Mouse (Mus musculus) testis, postnatal 14 days (tissue): ENCODE data around the gene Smap1.
"Not testable (repeated sequence)": the region's sequence is repeated elsewhere in the genome, so short reads cannot be mapped to it uniquely, and the experiment has no call there.

Source experiments
- DNase-seq: peaks from one replicate; pipeline ENCODE4 v3.0.0; 2021; ENCODE audit warnings: low spot score

Smap1 gene

DNA sequence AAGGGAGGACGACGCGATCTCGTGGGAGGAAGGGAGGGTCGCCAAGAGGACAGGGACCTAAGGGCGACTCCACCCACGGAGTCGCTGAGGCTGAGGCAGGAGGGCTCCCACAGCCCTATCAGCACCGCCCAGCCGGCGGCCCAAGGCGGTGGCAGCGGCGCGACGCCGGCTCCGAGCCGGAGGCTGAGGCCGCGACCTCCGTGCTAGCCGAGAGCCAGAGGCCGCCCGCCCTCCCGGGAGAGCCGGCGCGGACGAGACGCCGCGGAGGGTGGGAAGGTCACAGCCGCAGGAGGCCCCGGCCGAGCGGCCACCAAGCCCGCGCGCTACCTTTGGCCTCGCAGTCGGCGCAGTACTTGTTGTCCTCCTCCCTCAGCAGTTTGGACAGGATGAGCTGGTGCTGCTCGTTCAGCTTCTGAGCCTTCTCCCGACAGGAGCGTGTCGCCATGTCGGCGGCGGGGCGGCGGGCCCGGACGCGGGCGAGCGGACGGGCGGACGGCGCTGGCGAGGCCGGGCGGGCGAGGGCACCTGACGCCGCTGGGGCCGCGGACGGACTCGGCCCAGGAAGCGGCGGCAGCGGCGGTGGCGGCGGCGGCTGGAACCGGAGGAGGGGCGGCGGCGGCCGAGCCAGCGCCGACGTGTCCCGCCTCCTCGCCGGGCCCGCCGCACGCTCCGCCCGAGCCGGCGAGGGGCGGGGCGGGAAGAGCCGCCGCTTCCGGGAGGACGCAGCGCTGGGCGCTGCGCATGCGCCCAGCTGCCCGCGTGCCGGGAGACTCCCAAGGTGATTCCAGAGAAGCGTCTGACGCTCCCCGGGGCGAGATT, at the start of gene Smap1:
Gene Smap1 (minus strand): TSS at position 607 of the 819 bp plus-strand sequence.
- DNase-seq = peak; percentile 86

DNA sequence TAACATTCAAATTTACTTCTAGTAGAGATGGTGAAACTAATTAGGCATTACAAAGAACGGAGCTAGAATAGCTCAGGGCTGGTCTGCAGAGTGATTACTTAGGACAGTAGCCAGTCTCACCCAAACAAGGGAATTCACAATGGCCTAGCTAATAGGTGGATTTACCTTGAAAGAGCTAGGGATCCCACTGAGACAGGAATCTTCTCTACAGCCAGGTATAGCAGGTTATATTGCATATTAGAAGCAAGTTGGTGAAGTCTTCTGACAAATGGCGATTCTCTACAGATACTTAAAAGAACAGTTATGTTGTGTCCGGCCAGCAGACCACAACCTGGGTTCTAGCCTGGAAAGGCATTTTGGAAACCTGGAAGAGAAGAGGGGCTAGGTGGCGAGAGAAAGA, 49.0 kb upstream of the Smap1 start:
- DNase-seq = not testable (repeated sequence)

GRCm38 (mm10) chr1:23968027-23968725, 46.1 kb upstream of the Smap1 start:
- no peak for DNase-seq

DNA sequence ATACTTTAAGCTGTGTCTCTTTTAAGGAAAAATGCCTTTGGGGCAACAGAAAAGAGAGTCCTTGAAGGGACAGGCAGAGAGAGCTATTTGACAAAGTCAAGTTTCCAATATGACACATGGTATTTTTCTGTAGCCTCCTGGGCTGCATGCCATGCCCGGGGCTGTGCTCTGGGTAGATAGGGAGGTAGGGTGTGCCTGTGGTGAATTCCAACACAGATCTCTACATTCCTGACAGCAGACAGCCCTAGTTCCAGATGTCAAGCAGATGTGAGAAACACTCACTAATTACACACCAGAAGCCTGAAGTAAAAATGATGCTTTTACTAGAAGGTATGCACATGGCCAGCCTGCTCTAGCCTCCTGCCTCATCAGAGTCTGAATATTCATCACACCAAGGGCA, 44.1 kb upstream of the Smap1 start:
- DNase-seq = no peak

DNA sequence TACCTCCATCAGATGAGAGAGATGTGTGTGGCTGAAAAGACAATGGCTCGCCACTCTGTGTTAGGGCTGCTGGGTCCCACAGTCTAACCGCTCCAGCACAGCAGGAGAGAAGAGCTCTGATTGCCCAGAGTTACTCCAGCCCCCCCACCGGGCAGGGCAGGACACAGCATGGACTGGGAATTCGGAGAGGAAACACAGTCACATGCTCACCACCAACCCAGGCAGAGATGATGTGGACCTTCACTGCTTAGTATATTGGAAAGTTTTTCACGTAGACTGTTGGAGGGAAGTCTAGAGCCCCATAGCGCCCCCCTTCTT, 37.3 kb upstream of the Smap1 start:
- no peak for DNase-seq

- DNase-seq = no peak
Measured at GRCm38 (mm10) chr1:23958668-23959414, 36.7 kb upstream of the Smap1 start.

DNA sequence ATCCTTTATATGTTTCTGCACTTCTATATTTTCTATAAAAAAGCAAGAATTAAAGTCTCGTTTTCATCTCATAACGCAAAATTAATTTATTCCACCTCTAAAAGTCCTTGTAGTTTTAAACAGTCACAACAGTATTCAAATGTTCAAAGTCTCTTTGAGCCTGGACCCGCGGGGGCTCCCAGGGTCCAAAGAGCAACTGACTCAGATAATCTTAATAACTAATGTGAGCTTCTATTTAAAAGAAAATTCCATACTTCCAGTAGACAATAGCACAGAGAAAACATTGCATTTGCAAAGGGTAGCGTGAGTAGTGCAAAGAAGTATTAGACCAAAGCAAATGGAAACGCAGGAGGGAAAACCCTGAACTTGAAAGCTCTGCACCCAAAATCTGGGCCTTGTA, 36.0 kb upstream of the Smap1 start:
- DNase-seq = no peak

DNA sequence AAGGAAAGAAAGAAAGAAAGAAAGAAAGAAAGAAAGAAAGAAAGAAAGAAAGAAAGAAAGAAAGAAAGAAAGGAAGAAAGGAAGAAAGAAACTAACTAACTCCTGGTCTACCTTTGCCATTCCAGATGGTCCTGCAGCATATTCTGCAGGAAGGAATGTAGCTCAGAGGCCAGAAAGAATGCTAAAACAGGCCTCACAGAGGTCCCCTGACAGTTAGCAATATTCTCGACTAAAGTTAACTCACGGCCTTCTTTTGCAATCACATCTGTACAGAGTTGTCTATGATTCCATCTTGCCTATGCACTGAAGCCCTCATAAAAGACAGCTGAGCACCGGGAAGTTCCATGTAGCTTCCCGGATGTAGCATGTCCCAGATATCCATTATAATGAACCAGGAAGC, 33.4 kb upstream of the Smap1 start:
- DNase-seq = no peak

DNA sequence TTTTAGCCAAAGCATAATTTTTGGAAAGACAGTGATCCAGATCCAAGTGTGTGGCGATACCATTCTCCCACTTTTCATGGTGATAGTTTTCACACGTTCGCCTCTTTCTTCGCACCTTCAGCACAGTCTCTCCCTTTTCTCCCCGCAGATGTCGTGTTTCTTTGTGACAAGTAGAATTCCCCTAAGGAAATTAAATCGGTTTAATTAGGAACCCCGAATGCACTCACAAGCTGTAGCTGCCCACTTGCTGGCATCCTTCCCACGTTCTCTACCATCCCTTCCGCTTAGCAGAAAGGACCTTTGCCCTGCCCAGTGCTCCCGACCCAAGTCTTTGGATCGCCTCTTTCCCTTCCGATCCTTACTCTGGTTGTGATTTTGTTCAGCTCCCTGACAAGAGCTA, 31.8 kb upstream of the Smap1 start:
- no peak for DNase-seq

GRCm38 (mm10) chr1:23948778-23949699, 26.9 kb upstream of the Smap1 start:
- DNase-seq = no peak

DNA sequence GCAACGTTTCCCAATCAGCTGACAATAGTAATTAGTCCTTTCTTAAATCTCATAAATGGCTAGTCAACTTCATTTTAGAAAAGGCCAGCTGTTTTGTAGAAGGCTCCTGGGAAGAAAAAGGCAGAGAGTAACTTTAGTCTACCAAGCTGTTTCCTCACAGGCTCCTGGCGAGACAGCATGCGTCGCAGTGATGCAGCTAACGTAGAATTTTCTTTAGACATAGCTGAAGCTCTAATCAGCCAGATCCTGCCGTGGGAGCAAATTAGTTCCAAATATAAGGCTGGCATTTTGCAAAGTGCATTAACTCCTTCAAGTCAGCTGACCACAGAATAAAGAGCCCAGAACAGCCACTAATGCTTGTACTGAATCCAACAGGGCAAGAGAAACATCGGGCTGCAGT, 26.2 kb upstream of the Smap1 start:
- no peak for DNase-seq

- no peak for DNase-seq
Measured at GRCm38 (mm10) chr1:23944076-23944475, 22.0 kb upstream of the Smap1 start.

DNA sequence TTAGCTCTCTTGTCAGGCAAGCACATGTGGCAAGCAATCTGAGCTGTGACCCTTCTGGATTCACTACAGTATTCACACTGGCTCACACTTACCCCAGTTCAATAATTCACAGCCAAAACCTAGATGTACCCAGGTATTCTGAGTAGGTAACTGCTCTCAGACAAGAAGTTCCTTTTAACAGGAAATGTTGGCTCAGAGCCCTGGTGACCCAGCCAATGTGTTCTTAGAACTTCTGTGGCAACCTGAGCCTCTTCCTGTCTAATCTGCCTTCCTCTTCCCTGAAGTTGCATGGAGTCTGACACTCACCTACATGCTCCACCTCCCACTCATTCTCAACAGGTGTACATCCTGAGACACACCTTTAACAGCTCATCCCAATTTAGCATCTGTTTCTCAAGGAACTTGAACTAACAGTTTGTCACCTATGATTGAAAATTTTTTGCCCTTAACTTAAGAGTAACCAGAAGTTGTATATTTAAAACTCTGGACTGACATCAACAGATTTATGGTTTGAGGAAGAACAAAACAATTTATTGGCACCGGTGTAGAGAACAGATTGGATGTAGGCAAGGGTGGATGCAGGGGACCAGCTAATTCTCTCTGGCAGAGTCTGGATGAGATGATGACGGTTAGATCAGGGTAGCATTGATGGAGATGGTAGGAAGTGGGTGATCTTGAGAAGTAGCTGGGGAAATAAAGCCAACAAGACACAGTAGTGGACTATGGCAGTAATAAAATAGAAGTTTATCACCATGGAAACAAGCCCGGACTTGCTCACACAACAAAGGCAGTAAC, 21.2 kb upstream of the Smap1 start:
- no peak for DNase-seq

- no peak for DNase-seq
Measured at GRCm38 (mm10) chr1:23935408-23935762, 13.3 kb upstream of the Smap1 start.

- DNase-seq = no peak
Measured at GRCm38 (mm10) chr1:23934669-23935407, 12.7 kb upstream of the Smap1 start.

- no peak for DNase-seq
Measured at GRCm38 (mm10) chr1:23929410-23929809, 7.3 kb upstream of the Smap1 start.

- no peak for DNase-seq
Measured at GRCm38 (mm10) chr1:23928371-23928770, 6.3 kb upstream of the Smap1 start.

DNA sequence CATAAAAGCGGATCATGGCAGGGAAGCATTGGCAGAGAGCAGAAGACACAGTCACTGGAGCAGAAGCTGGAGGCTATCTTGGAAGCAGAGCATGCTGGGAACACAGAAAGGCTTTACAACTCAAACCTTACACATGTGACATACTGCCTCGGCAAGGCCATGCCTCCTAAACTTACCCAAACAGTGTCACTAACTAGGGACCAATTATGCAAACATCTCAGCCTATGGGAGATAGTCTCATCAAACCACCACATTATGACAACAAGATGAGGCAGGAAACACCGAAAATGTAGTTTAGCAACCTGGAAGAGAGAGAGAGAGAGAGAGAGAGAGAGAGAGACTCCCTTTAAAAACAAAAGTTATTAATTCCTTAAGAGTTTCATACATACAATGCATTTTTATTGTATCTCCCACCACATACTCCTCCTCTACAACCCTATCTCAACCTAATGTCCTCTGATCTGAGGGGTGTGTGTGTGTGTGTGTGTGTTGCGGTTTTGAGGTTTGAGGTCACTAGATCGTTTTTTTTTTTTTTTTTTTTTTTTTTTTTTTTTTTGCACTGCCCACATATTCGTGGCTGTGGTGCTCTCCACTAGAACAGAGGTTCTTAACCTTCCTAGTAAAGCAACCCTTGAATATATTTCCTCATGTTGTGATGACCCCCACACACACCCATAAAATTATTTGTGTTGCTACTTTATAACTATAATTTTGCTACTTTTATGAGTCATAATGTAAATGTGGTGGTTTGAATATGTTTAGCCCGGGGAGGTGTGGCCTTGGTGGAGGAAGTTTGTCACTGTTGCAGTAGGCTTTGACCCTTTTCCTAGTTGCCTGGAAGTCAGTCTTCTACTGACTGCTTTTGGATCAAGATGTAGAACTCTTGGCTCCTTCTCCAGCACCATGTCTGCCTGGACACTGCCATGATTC, 1.9 kb upstream of the Smap1 start:
- DNase-seq = no peak

GRCm38 (mm10) chr1:23922530-23922884, 390 bp upstream of the Smap1 start:
- no peak for DNase-seq
